In genomic region chr9:120511781-120512180, GRCm38 (mm10) we compare ENCODE assay signal across 10 mouse cellular contexts. TPM values are rescaled to one million over a fixed set of nuclear protein-coding genes. Genes with fewer than 3 reads are reported as not detected.
DNase-seq lines count a peak whose midpoint lies in the region; ATAC-seq and TF ChIP-seq lines count a peak whose summit lies in the region.
"Had no signal": no experiment of that assay in that cellular context is flagged by ENCODE, and none has a peak within 500 bp of the region (broad histone marks: within the 10 kb centered on the region; RNA-seq: fewer than 3 reads in every experiment).

No protein-coding gene starts in this region.

- WGBS in cerebellum, adult 2 months: 70% methylated on average over 3 of the region's 3 CpGs
- 50% methylated on average over 3 of the region's 3 CpGs for WGBS in liver, embryonic 14.5 days (ENCODE audit: insufficient replicate concordance)

- H3K36me3 ChIP-seq in liver, embryonic 14.5 days (replicated peaks; ENCODE audit: control insufficient read depth, insufficient read depth, low read depth): no peaks in the 10 kb centered on the region
- H3K36me3 ChIP-seq in CH12.LX (replicated peaks in 1 of 2; ENCODE audit: control insufficient read depth in 1 of 2, insufficient read depth in 1 of 2, low read length in 1 of 2): no peaks in the 10 kb centered on the region
- H3K36me3 ChIP-seq: hindbrain, embryonic 13.5 days; limb, embryonic 15.5 days had no signal

- no peak for TF ChIP-seq EP300 in liver, embryonic 14.5 days (IDR thresholded peaks at IDR 0.05; ENCODE audit: low read depth)
- no peak for TF ChIP-seq EP300 in CH12.LX (IDR thresholded peaks at IDR 0.05; ENCODE audit: low read length)

- H3K27ac ChIP-seq in cerebellum, adult 2 months (ENCODE audit: insufficient read depth, low read length): no peak overlapping the region
- no peak overlapping the region for H3K27ac ChIP-seq in liver, embryonic 14.5 days
- no peak overlapping the region for H3K27ac ChIP-seq in CH12.LX (ENCODE audit: insufficient read depth, low read depth)
- H3K27ac ChIP-seq: hindbrain, embryonic 13.5 days; limb, embryonic 15.5 days had no signal

- dilution Hi-C loops in CH12.LX (cut with MboI; ENCODE audit: extremely low pct_ligation_motif_present, extremely low pct_unique_long_range_greater_than_20kb, low sequenced_read_pairs): no loop called here

- no peak overlapping the region for H3K4me3 ChIP-seq in cerebellum, adult 2 months (replicated peaks; ENCODE audit: insufficient read depth, low read depth, low read length)
- no peak overlapping the region for H3K4me3 ChIP-seq in liver, embryonic 14.5 days (ENCODE audit: insufficient read depth in 1 of 2, low read depth in 2 of 2, low read length in 2 of 2)
- no peak overlapping the region for H3K4me3 ChIP-seq in CH12.LX (replicated peaks in 1 of 3; ENCODE audit: low read depth in 2 of 3, low read length in 2 of 3, poor library complexity in 1 of 3)
- H3K4me3 ChIP-seq: hindbrain, embryonic 13.5 days; limb, embryonic 15.5 days had no signal

- H3K79me2 ChIP-seq in CH12.LX (replicated peaks; ENCODE audit: control insufficient read depth, extremely low read depth, insufficient read depth, poor library complexity, severe bottlenecking): no peaks in the 10 kb centered on the region

- ATAC-seq in liver, embryonic 14.5 days (ENCODE audit: insufficient read depth): no peak
- 0 out of 2 replicates have a peak, but pooled peaks have one; percentile 33 for ATAC-seq in erythroid progenitor cell, adult 5-6 weeks (replicated peaks; ENCODE audit: low FRiP score, poor library complexity, severe bottlenecking)

- TF ChIP-seq POLR2A in cerebellum, adult 2 months (IDR thresholded peaks at IDR 0.05; ENCODE audit: borderline replicate concordance, insufficient read depth, low read length): no peak
- no peak for TF ChIP-seq POLR2A in CH12.LX (IDR thresholded peaks at IDR 0.05; ENCODE audit: low read depth, low read length)

- H3K27me3 ChIP-seq in cerebellum, adult 2 months (ENCODE audit: control insufficient read depth, insufficient read depth, low read length): no peaks in the 10 kb centered on the region
- no peaks in the 10 kb centered on the region for H3K27me3 ChIP-seq in liver, embryonic 14.5 days (ENCODE audit: control insufficient read depth, insufficient read depth, low read length)
- H3K27me3 ChIP-seq in CH12.LX (replicated peaks): peaks cover 15% of the 10 kb centered on the region
- H3K27me3 ChIP-seq: hindbrain, embryonic 13.5 days; limb, embryonic 15.5 days had no signal

- DNase-seq in cerebellum, adult 2 months: no peak
- DNase-seq in cerebellum, postnatal 4 days (ENCODE audit: low spot score in 2 of 2): no peak
- DNase-seq in liver, embryonic 14.5 days (ENCODE audit: low read depth in 3 of 3, low spot score in 3 of 3): no peak
- no peak for DNase-seq in liver
- no peak for DNase-seq in CH12.LX (ENCODE audit: extremely low read depth)
- no peak for DNase-seq in left cerebral cortex, adult 11 months (ENCODE audit: low spot score)
- DNase-seq in right cerebral cortex, postnatal 25 days: no peak

- no peaks in the 10 kb centered on the region; the same call in 1 of the 2 replicates for H3K9me3 ChIP-seq in liver, embryonic 14.5 days (ENCODE audit: control insufficient read depth, low read length)
- H3K9me3 ChIP-seq in CH12.LX (replicated peaks; ENCODE audit: low read length): peaks cover 24% of the 10 kb centered on the region
- H3K9me3 ChIP-seq: limb, embryonic 15.5 days had no signal

- in situ Hi-C loops in CH12.LX (cut with MboI; ENCODE audit: low pct_ligation_motif_present, low pct_unique_long_range_greater_than_20kb, low sequenced_read_pairs): no loop called here

- peak; percentile 32; the same call in 1 of the 2 replicates for TF ChIP-seq CTCF in cerebellum, adult 2 months (IDR thresholded peaks at IDR 0.05; ENCODE audit: borderline replicate concordance, insufficient read depth, low read depth, low read length)
- peak; percentile 73 for TF ChIP-seq CTCF in liver, embryonic 14.5 days (IDR thresholded peaks at IDR 0.05; ENCODE audit: low read depth)
- peak; percentile 56 to 89 for TF ChIP-seq CTCF in CH12.LX (conservative IDR thresholded peaks at IDR 0.05 in 1 of 2, IDR thresholded peaks at IDR 0.05 in 1 of 2; ENCODE audit: low read depth in 2 of 2, low read length in 2 of 2)

- no peak overlapping the region for H3K9ac ChIP-seq in liver, embryonic 14.5 days (replicated peaks)
- H3K9ac ChIP-seq in CH12.LX (ENCODE audit: insufficient read depth, low read depth): no peak overlapping the region
- H3K9ac ChIP-seq: hindbrain, embryonic 13.5 days; limb, embryonic 15.5 days had no signal

- TF ChIP-seq RAD21 in CH12.LX (IDR thresholded peaks at IDR 0.05; ENCODE audit: low read depth, low read length): no peak; the same call in 1 of the 2 replicates

- H3K4me2 ChIP-seq in liver, embryonic 14.5 days (ENCODE audit: low read depth): no peak overlapping the region
- H3K4me2 ChIP-seq in CH12.LX (ENCODE audit: insufficient read depth, low read depth, poor library complexity, severe bottlenecking): no peak overlapping the region
- H3K4me2 ChIP-seq: hindbrain, embryonic 13.5 days; limb, embryonic 15.5 days had no signal

- H3K4me1 ChIP-seq in cerebellum, adult 2 months (ENCODE audit: control insufficient read depth, insufficient read depth, low read length): no peaks in the 10 kb centered on the region
- H3K4me1 ChIP-seq in liver, embryonic 14.5 days (replicated peaks; ENCODE audit: control insufficient read depth in 2 of 2, insufficient read depth in 2 of 2, low read length in 1 of 2): 0 out of 4 replicates have a peak, but pooled peaks cover 0 to 1% of the 10 kb centered on the region in 2 experiments
- H3K4me1 ChIP-seq in CH12.LX (ENCODE audit: control insufficient read depth in 1 of 2, insufficient read depth in 2 of 2): no peaks in the 10 kb centered on the region
- H3K4me1 ChIP-seq: hindbrain, embryonic 13.5 days; limb, embryonic 15.5 days had no signal

TF ChIP-seq in CH12.LX, 34 proteins besides CTCF, POLR2A, EP300 and RAD21:
- no peak for TF ChIP-seq USF1 (IDR thresholded peaks at IDR 0.05; ENCODE audit: low read depth, low read length)
- TF ChIP-seq SMC3 (IDR thresholded peaks at IDR 0.05; ENCODE audit: low read depth, low read length): peak; percentile 39

RNA-seq across cellular contexts. Expression of gene Eif1b, which starts 19.7 kb away (rescaled TPM):
- polyA plus RNA-seq in cerebellum, adult 2 months (2012; rRNA removed): 156 and 167 TPM in 2 replicates
- polyA plus RNA-seq in liver, embryonic 14.5 days (2012; rRNA removed): 20.8 and 30.6 TPM in 2 replicates
- polyA plus RNA-seq in liver, embryonic 14.5 days (2014; fragmentation: Nextera tagmentation; extraction: Ambion mirVana): 70.0 and 71.4 TPM in 2 replicates
- 30.1 and 34.7 TPM in 2 replicates for total RNA-seq in CH12.LX (2012; rRNA removed)
- total RNA-seq in CH12.LX (2014; rRNA removed): 54.1 and 56.8 TPM in 2 replicates
- polyA plus RNA-seq in CH12.LX (2012; ENCODE audit: insufficient read length, low read depth): 75.9 and 76.1 TPM in 2 replicates
- 27.0 and 59.5 TPM in 2 replicates for total RNA-seq in erythroid progenitor cell, adult 5-6 weeks (2015; ENCODE audit: low replicate concordance)
- 28.9 and 31.4 TPM in 2 replicates for total RNA-seq in erythroid progenitor cell, adult 5-6 weeks (2017; ENCODE audit: low replicate concordance)

RNA-seq across cellular contexts. Expression of gene Entpd3, which starts 27.8 kb away (rescaled TPM):
- polyA plus RNA-seq in cerebellum, adult 2 months (2012; rRNA removed): 10.9 and 13.9 TPM in 2 replicates
- polyA plus RNA-seq in liver, embryonic 14.5 days (2012; rRNA removed): 0.01 and 0.02 TPM in 2 replicates
- not detected in 2 replicates for polyA plus RNA-seq in liver, embryonic 14.5 days (2014; fragmentation: Nextera tagmentation; extraction: Ambion mirVana)
- total RNA-seq in CH12.LX (2012; rRNA removed) (0.04 TPM in 1 of 2 replicates, not detected in the other), CH12.LX (2014; rRNA removed) (not detected in 2 replicates)
- not detected in 2 replicates for polyA plus RNA-seq in CH12.LX (2012; ENCODE audit: insufficient read length, low read depth)
- 0.42 TPM in 1 of 2 replicates, not detected in the other for total RNA-seq in erythroid progenitor cell, adult 5-6 weeks (2015; ENCODE audit: low replicate concordance)
- total RNA-seq in erythroid progenitor cell, adult 5-6 weeks (2017; ENCODE audit: low replicate concordance): not detected in 2 replicates

RNA-seq across cellular contexts. Expression of gene Rpl14, which starts 59.5 kb away (rescaled TPM):
- polyA plus RNA-seq in cerebellum, adult 2 months (2012; rRNA removed): 327 and 353 TPM in 2 replicates
- 248 and 556 TPM in 2 replicates for polyA plus RNA-seq in liver, embryonic 14.5 days (2012; rRNA removed)
- 571 and 586 TPM in 2 replicates for polyA plus RNA-seq in liver, embryonic 14.5 days (2014; fragmentation: Nextera tagmentation; extraction: Ambion mirVana)
- total RNA-seq in CH12.LX (2012; rRNA removed) (2,026 and 2,130 TPM in 2 replicates), CH12.LX (2014; rRNA removed) (1,346 and 1,653 TPM in 2 replicates)
- polyA plus RNA-seq in CH12.LX (2012; ENCODE audit: insufficient read length, low read depth): 1,081 and 1,180 TPM in 2 replicates
- total RNA-seq in erythroid progenitor cell, adult 5-6 weeks (2015; ENCODE audit: low replicate concordance): 526 and 549 TPM in 2 replicates
- 375 and 420 TPM in 2 replicates for total RNA-seq in erythroid progenitor cell, adult 5-6 weeks (2017; ENCODE audit: low replicate concordance)

Comparison
In these comparisons a context has a peak if more than half of its experiments do, and no peak if none do; other contexts are left out.
1. RNA of gene Entpd3, which starts 27.8 kb away (polyA plus RNA-seq): 10.9 to 13.9 TPM in cerebellum, adult 2 months; 0.01 to 0.02 TPM in liver, embryonic 14.5 days and not detected in CH12.LX; every median in the first group is over 10 times any median in the second.
2. Peak in every context shown above with its lines, with median percentiles within 50 percentile points of each other: CTCF ChIP-seq.